Mouse (Mus musculus) hindbrain, embryonic 11.5 days (tissue): ENCODE measurements around the gene Camta1. TPM values are rescaled to one million over a fixed set of nuclear protein-coding genes. Genes with fewer than 3 reads are reported as not detected.

Experiments used
- ATAC-seq: fragments of 200-750 bp; cut with Nextera tagmentation; 2 replicates; pipeline ENCODE4 v1.8.0; 2017; ENCODE audit warnings: mild to moderate bottlenecking, moderate TSS enrichment, moderate library complexity; ENCODE audit not compliant: low FRiP score
- DNase-seq: peaks from one replicate; pipeline ENCODE4 v3.0.0-alpha.2; 2015; ENCODE audit warnings: low spot score
- H3K27ac ChIP-seq: fragments of 300-500 bp; sonication (generic); 2 replicates; pipeline ENCODE4 v1.5.1; 2014; ENCODE audit warnings: mild to moderate bottlenecking, low read depth, low read length
- H3K27me3 ChIP-seq: fragments of 300-500 bp; sonication (generic); 2 replicates; pipeline ENCODE4 v1.6.1; 2014; ENCODE audit warnings: mild to moderate bottlenecking, low read length, moderate library complexity, mixed read lengths; ENCODE audit not compliant: control insufficient read depth, insufficient read depth
- H3K36me3 ChIP-seq: fragments of 300-500 bp; sonication (generic); 2 replicates; pipeline ENCODE4 v1.6.1; 2014; ENCODE audit warnings: mild to moderate bottlenecking, low read length, moderate library complexity, mixed read lengths; ENCODE audit not compliant: control insufficient read depth, insufficient read depth
- H3K4me1 ChIP-seq: fragments of 300-500 bp; sonication (generic); replicated peaks from 2 replicates; pipeline ENCODE4 v1.6.1; 2014; ENCODE audit warnings: low read length, mixed read lengths; ENCODE audit not compliant: control insufficient read depth, insufficient read depth
- H3K4me2 ChIP-seq: fragments of 300-500 bp; sonication (generic); replicated peaks from 2 replicates; pipeline ENCODE4 v1.6.1; 2014; ENCODE audit warnings: mild to moderate bottlenecking, low read depth, low read length
- H3K4me3 ChIP-seq: fragments of 300-500 bp; sonication (generic); 2 replicates; pipeline ENCODE4 v1.5.1; 2014; ENCODE audit warnings: low read depth, low read length
- H3K9ac ChIP-seq: fragments of 300-500 bp; sonication (generic); 2 replicates; pipeline ENCODE4 v1.6.1; 2014; ENCODE audit warnings: low read depth, low read length
- H3K9me3 ChIP-seq: fragments of 300-500 bp; sonication (generic); 2 replicates; pipeline ENCODE4 v1.6.1; 2016; ENCODE audit warnings: low read length; ENCODE audit not compliant: control insufficient read depth
- whole genome bisulfite sequencing: fragments of 180-500 bp; shearing (Covaris S2); extraction: QIAGEN DNeasy Blood & Tissue Kit; methylation state at CpG from one replicate; pipeline ENCODE4 v1.1.7; 2014; 5-methylcytosine and 5-hydroxymethylcytosine counted together
- polyA plus RNA-seq: library from polyadenylated mRNA; unstranded; fragments of >200 nt; fragmentation: Nextera tagmentation; extraction: Ambion mirVana; gene quantifications from 2 replicates; pipeline ENCODE4 v1.2.1, GENCODE M21; 2014

Gene Camta1
- polyA plus RNA-seq, 1 experiment from 2014 or later: 130 TPM

DNA sequence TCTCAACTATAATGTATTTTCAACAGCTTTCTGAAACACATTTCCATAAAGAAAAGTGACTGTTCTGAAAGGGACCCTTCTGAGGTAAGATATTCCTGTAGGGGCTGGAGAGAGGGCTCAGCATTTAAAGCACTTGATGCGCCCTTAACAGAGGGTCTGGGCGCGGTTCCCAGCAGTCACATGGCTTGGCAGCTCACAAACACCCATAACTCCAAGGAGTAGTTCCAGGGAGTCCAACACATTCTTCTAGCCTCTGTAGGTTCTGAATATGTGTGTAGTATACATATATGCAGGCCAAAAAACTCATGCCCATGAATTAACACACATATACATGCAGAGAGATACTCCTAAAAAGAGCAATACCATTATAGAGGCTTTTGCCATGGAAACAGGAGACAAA, 333.9 kb downstream of the Camta1 start:
- Histone ChIP-seq H3K4me3 (no peak overlapping the region), H3K4me1 (no peaks in the 10 kb centered on the region), H3K4me2 (no peak overlapping the region), H3K9ac (no peak overlapping the region), H3K27me3 (no peaks in the 10 kb centered on the region), H3K36me3 (no peaks in the 10 kb centered on the region), H3K27ac (no peak overlapping the region), H3K9me3 (no peaks in the 10 kb centered on the region)
- no peak for DNase-seq
- ATAC-seq: no peak
- WGBS: 95% methylated on average over 3 of the region's 3 CpGs

GRCm38 (mm10) chr4:151520103-151520502, 341.6 kb downstream of the Camta1 start:
- Histone ChIP-seq H3K4me1 (no peaks in the 10 kb centered on the region), H3K9ac (no peak overlapping the region), H3K9me3 (no peaks in the 10 kb centered on the region), H3K4me2 (no peak overlapping the region), H3K36me3 (no peaks in the 10 kb centered on the region), H3K27me3 (no peaks in the 10 kb centered on the region), H3K27ac (no peak overlapping the region), H3K4me3 (no peak overlapping the region)
- 30% methylated on average over 8 of the region's 8 CpGs for WGBS
- DNase-seq (no peak), ATAC-seq (no peak)

- no peak for ATAC-seq
- WGBS: 77% methylated on average over 7 of the region's 7 CpGs
- no peaks in the 10 kb centered on the region for H3K36me3 ChIP-seq
- no peak for DNase-seq
- no peaks in the 10 kb centered on the region for H3K27me3 ChIP-seq
- H3K4me3 ChIP-seq: no peak overlapping the region
- H3K4me1 ChIP-seq: no peaks in the 10 kb centered on the region
- no peak overlapping the region for H3K27ac ChIP-seq
- H3K4me2 ChIP-seq: no peak overlapping the region
- no peak overlapping the region for H3K9ac ChIP-seq
- H3K9me3 ChIP-seq: no peaks in the 10 kb centered on the region
These were observed 342.7 kb downstream of the Camta1 start for GRCm38 (mm10) chr4:151519011-151519410.

GRCm38 (mm10) chr4:151516998-151517799, 344.5 kb downstream of the Camta1 start:
- Histone ChIP-seq H3K4me3 (no peak overlapping the region), H3K9ac (no peak overlapping the region), H3K27ac (no peak overlapping the region), H3K36me3 (no peaks in the 10 kb centered on the region), H3K4me1 (no peaks in the 10 kb centered on the region), H3K9me3 (no peaks in the 10 kb centered on the region), H3K4me2 (no peak overlapping the region), H3K27me3 (no peaks in the 10 kb centered on the region)
- ATAC-seq (no peak), DNase-seq (no peak)
- WGBS: 36% methylated on average over 11 of the region's 11 CpGs

DNA sequence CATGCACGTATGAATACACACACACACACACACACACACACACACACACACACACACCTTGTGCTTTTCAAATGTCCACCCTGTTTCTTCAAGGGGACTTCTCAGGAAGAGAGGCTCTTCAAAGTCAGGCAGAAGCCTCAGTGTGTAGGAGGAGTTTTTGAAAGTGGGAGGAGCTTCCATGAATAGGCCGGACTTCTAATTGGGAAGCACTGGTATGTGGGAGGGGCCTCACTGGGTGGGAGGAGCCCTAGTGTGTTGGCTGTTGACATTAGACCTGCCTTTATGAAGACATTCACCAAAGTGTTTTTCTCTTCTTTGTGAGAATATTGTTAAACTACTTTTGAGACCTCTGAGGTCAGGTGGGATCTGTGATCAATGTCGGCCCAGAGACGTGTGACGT, 346.4 kb downstream of the Camta1 start:
- DNase-seq (no peak), ATAC-seq (no peak)
- H3K9me3 ChIP-seq: no peaks in the 10 kb centered on the region
- H3K27me3 ChIP-seq: no peaks in the 10 kb centered on the region
- H3K4me1 ChIP-seq: no peaks in the 10 kb centered on the region
- H3K36me3 ChIP-seq: no peaks in the 10 kb centered on the region
- H3K27ac ChIP-seq: no peak overlapping the region
- no peak overlapping the region for H3K9ac ChIP-seq
- no peak overlapping the region for H3K4me3 ChIP-seq
- no peak overlapping the region for H3K4me2 ChIP-seq
- 95% methylated on average over 5 of the region's 5 CpGs for WGBS

- Histone ChIP-seq H3K27me3 (no peaks in the 10 kb centered on the region), H3K9ac (no peak overlapping the region), H3K36me3 (no peaks in the 10 kb centered on the region), H3K9me3 (no peaks in the 10 kb centered on the region), H3K4me2 (no peak overlapping the region), H3K27ac (no peak overlapping the region), H3K4me3 (no peak overlapping the region), H3K4me1 (no peaks in the 10 kb centered on the region)
- DNase-seq (no peak), ATAC-seq (no peak)
- WGBS: 87% methylated on average over 4 of the region's 4 CpGs
These were observed 350.6 kb downstream of the Camta1 start for GRCm38 (mm10) chr4:151511092-151511491.

DNA sequence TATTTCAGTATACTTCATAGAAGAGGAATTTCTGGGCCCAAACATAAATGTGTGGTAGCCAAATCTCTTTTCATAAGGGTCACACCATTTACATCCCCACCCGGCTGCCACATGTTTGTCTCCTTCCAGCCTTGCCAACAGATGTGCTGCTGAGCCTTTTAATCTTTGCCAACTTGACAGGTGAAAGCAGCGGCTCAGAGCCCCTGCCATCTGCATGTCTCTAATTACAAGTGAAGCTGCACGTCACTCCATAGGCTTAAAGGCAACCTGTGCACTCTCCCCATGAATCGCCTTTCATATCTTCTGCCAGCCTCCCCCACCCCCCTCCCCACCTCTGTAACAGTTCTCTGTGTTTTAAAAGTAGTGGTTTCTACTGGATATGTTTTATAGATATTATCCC, 351.3 kb downstream of the Camta1 start:
- no peak for DNase-seq
- Histone ChIP-seq H3K27me3 (no peaks in the 10 kb centered on the region), H3K4me2 (no peak overlapping the region), H3K27ac (no peak overlapping the region), H3K9me3 (no peaks in the 10 kb centered on the region), H3K36me3 (no peaks in the 10 kb centered on the region), H3K4me3 (no peak overlapping the region), H3K4me1 (no peaks in the 10 kb centered on the region), H3K9ac (no peak overlapping the region)
- ATAC-seq: no peak
- 63% methylated on average over 4 of the region's 4 CpGs for WGBS

DNA sequence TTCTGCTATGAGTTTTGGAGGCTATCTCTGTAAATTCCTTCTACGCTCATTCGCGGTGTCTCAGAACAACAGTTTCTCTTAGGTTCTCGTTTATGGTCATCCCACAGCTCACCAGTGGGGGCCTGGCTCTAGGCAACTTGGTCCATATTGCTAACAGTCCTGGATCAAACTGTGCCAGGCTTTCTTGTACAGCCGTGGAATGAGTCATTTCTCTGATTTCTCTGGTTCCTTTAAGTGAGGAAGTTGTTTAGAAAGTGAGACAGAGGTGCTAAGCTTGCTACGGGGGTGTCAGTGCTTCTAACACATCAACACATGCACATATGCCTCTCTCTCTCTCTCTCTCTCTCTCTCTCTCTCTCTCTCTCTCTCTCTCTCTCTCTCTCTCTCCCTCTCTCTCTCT, 355.0 kb downstream of the Camta1 start:
- H3K27ac ChIP-seq: no peak overlapping the region
- no peak for ATAC-seq
- H3K4me3 ChIP-seq: no peak overlapping the region
- 85% methylated on average over 6 of the region's 6 CpGs for WGBS
- H3K36me3 ChIP-seq: no peaks in the 10 kb centered on the region
- H3K9me3 ChIP-seq: no peaks in the 10 kb centered on the region
- no peak overlapping the region for H3K4me2 ChIP-seq
- no peaks in the 10 kb centered on the region for H3K4me1 ChIP-seq
- no peaks in the 10 kb centered on the region for H3K27me3 ChIP-seq
- no peak overlapping the region for H3K9ac ChIP-seq
- no peak for DNase-seq

GRCm38 (mm10) chr4:151498481-151499276, 363.0 kb downstream of the Camta1 start:
- DNase-seq: no peak
- no peak overlapping the region for H3K4me3 ChIP-seq
- H3K4me1 ChIP-seq: no peaks in the 10 kb centered on the region
- H3K27ac ChIP-seq: no peak overlapping the region
- H3K4me2 ChIP-seq: no peak overlapping the region
- H3K27me3 ChIP-seq: no peaks in the 10 kb centered on the region
- no peak overlapping the region for H3K9ac ChIP-seq
- 80% methylated on average over 5 of the region's 5 CpGs for WGBS
- ATAC-seq: no peak
- H3K9me3 ChIP-seq: no peaks in the 10 kb centered on the region; the same call in 1 of the 2 replicates
- no peaks in the 10 kb centered on the region for H3K36me3 ChIP-seq
